Mouse (Mus musculus) olfactory bulb, adult 2 months (tissue): Measurements from ENCODE around the gene Fus.

Experiments used
- CTCF ChIP-seq: fragments of 200-500 bp; IDR thresholded peaks from 2 replicates; pipeline ENCODE4 v1.5.1; 2012; ENCODE audit warnings: low read depth, mild to moderate bottlenecking, low read length, moderate library complexity; ENCODE audit not compliant: insufficient read depth
- POLR2A ChIP-seq: fragments of 200-500 bp; IDR thresholded peaks from 2 replicates; pipeline ENCODE4 v1.6.1; 2012; ENCODE audit warnings: mild to moderate bottlenecking, low read depth, low read length, moderate library complexity; ENCODE audit not compliant: insufficient read depth

- TF ChIP-seq POLR2A (no peak), CTCF (no peak)
Observed at GRCm38 (mm10) chr7:127988904-127989303, 21.6 kb downstream of the Fus start.
